9 mouse cellular contexts compared by ENCODE assay signal in the genomic region with DNA sequence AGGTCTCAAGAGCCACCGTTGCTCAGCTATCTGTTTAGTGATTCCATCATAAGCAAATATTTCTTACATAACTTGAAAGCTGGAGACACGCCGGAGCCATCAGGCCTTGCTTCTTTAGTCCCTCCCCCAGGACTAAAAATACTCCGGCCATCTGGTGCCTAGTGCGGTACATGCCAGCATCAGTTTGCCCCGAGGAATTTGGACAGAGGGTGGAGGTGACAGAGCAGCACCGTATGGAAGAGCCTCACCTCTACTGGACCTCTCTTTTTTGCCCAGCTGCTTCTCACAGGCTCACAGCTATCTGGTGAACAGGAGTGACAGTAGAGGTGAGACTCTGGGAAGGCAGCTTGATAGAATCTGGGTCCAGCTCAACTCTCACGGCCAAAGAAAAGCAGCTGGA.
DNase-seq lines count a peak whose midpoint lies in the region; ATAC-seq and TF ChIP-seq lines count a peak whose summit lies in the region.
"Had no signal": no experiment of that assay in that cellular context is flagged by ENCODE, and none has a peak within 500 bp of the region (broad histone marks: within the 10 kb centered on the region; RNA-seq: fewer than 3 reads in every experiment).

No protein-coding gene starts in this region.

- H3K36me3 ChIP-seq in heart, embryonic 11.5 days (ENCODE audit: control insufficient read depth, insufficient read depth, low read length): no peaks in the 10 kb centered on the region
- H3K36me3 ChIP-seq in liver, embryonic 12.5 days: no peaks in the 10 kb centered on the region
- H3K36me3 ChIP-seq in kidney, embryonic 16.5 days (ENCODE audit: insufficient read depth, low read length): no peaks in the 10 kb centered on the region

- H3K9ac ChIP-seq in heart, embryonic 11.5 days (ENCODE audit: low read depth, low read length): no peak overlapping the region
- no peak overlapping the region for H3K9ac ChIP-seq in liver, embryonic 12.5 days
- no peak overlapping the region for H3K9ac ChIP-seq in kidney, embryonic 16.5 days (replicated peaks; ENCODE audit: low read length)

- peak; percentile 36 for DNase-seq in heart, adult 8-10 months (ENCODE audit: low spot score)
- DNase-seq in cerebellum, postnatal 36 days: peak; percentile 90 to 94
- peak; percentile 48 to 59 for DNase-seq in layer of hippocampus, adult 2 months (ENCODE audit: low spot score in 2 of 2)
- DNase-seq in adrenal gland, adult 8-10 months: no peak

- H3K4me3 ChIP-seq in heart, embryonic 11.5 days (ENCODE audit: low read depth, low read length): no peak overlapping the region
- no peak overlapping the region for H3K4me3 ChIP-seq in layer of hippocampus, adult 2 months
- no peak overlapping the region for H3K4me3 ChIP-seq in liver, embryonic 12.5 days
- no peak overlapping the region for H3K4me3 ChIP-seq in kidney, embryonic 16.5 days (ENCODE audit: low read length)

- no peaks in the 10 kb centered on the region for H3K9me3 ChIP-seq in heart, embryonic 11.5 days (replicated peaks; ENCODE audit: control insufficient read depth, low read length)
- no peaks in the 10 kb centered on the region for H3K9me3 ChIP-seq in liver, embryonic 12.5 days (replicated peaks)
- H3K9me3 ChIP-seq in kidney, embryonic 16.5 days (ENCODE audit: low read length): no peaks in the 10 kb centered on the region

- no peak for ATAC-seq in heart, embryonic 11.5 days (replicated peaks; ENCODE audit: insufficient number of reproducible peaks, low FRiP score, low TSS enrichment)
- ATAC-seq in cerebellum, adult (ENCODE audit: insufficient number of reproducible peaks, low FRiP score, low TSS enrichment): peak; percentile 95
- no peak for ATAC-seq in liver, embryonic 12.5 days
- no peak for ATAC-seq in kidney, embryonic 16.5 days (ENCODE audit: low FRiP score, low TSS enrichment)
- ATAC-seq: CD4-positive, CD25-positive, alpha-beta regulatory T cell, adult 4 months had no signal

- no peak overlapping the region for H3K27ac ChIP-seq in heart, embryonic 11.5 days (ENCODE audit: low read depth, low read length)
- H3K27ac ChIP-seq in layer of hippocampus, adult 2 months: peak overlapping the region; percentile 72
- no peak overlapping the region for H3K27ac ChIP-seq in liver, embryonic 12.5 days
- H3K27ac ChIP-seq in kidney, embryonic 16.5 days (ENCODE audit: low read length): no peak overlapping the region

- H3K4me2 ChIP-seq in heart, embryonic 11.5 days: no peak overlapping the region
- no peak overlapping the region for H3K4me2 ChIP-seq in liver, embryonic 12.5 days
- no peak overlapping the region for H3K4me2 ChIP-seq in kidney, embryonic 16.5 days (replicated peaks; ENCODE audit: low read depth, low read length)

- no peak for TF ChIP-seq CTCF in layer of hippocampus, adult 2 months (conservative IDR thresholded peaks at IDR 0.05)

- no peaks in the 10 kb centered on the region for H3K27me3 ChIP-seq in heart, embryonic 11.5 days (ENCODE audit: control insufficient read depth, insufficient read depth, low read length)
- H3K27me3 ChIP-seq in liver, embryonic 12.5 days (replicated peaks): no peaks in the 10 kb centered on the region
- H3K27me3 ChIP-seq in kidney, embryonic 16.5 days (ENCODE audit: insufficient read depth, low read length): no peaks in the 10 kb centered on the region

- WGBS in heart, embryonic 11.5 days (ENCODE audit: insufficient replicate concordance): 42% methylated on average over 8 of the region's 8 CpGs
- WGBS in liver, embryonic 12.5 days (ENCODE audit: insufficient replicate concordance): 60% methylated on average over 8 of the region's 8 CpGs
- 72% methylated on average over 8 of the region's 8 CpGs for WGBS in kidney, embryonic 16.5 days

- H3K4me1 ChIP-seq in heart, embryonic 11.5 days (ENCODE audit: control insufficient read depth, insufficient read depth, low read length): no peaks in the 10 kb centered on the region
- H3K4me1 ChIP-seq in liver, embryonic 12.5 days: no peaks in the 10 kb centered on the region
- no peaks in the 10 kb centered on the region for H3K4me1 ChIP-seq in kidney, embryonic 16.5 days (ENCODE audit: insufficient read depth, low read length)
